Mouse (Mus musculus): Measurements from ENCODE around the gene Gpr152.

GRCm38 (mm10) chr19:4113186-4113805 is 26.3 kb upstream of the Gpr152 start:
- TF ChIP-seq CTCF (IDR thresholded peaks at IDR 0.05; ENCODE audit: low read depth), result no peak
- no peak for TF ChIP-seq EP300 (IDR thresholded peaks at IDR 0.05; ENCODE audit: low read depth)

Measured in liver, embryonic 14.5 days (tissue).